Mouse (Mus musculus): ENCODE results near the gene Gm28079. TPM values are rescaled to one million over a fixed set of nuclear protein-coding genes. Genes with fewer than 3 reads are reported as not detected.

The Gm28079 gene
- not detected for polyA plus RNA-seq (2014; fragmentation: Illumina TruSeq; extraction: RNeasy Lipid Tissue Mini Kit (QIAGEN cat#74804))

DNA sequence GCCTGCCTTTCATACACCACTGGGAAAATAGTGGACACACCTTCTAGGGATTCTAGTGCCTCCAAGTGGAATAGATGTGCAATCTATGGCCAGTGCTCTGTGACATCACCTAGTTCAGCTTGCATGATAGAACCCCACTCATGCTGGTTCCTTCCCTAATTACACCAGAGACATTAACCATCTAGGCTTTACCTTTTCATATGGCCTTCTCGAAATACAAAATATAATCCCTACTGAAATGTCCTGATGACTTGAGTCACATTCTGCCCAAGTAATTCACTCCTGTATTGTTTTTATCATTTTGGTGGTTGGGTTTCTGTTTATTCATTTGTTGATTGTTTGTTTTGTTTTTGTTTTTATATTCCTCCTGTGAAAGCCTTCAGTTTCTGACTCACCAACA, at the start of gene Gm28079:
TSS of gene Gm28079 (minus strand) at position 101 of the 400 bp plus-strand sequence.

All from ovary, adult 10 weeks (tissue).